Comparison of ENCODE assay signal across 31 mouse cellular contexts in the genomic region with DNA sequence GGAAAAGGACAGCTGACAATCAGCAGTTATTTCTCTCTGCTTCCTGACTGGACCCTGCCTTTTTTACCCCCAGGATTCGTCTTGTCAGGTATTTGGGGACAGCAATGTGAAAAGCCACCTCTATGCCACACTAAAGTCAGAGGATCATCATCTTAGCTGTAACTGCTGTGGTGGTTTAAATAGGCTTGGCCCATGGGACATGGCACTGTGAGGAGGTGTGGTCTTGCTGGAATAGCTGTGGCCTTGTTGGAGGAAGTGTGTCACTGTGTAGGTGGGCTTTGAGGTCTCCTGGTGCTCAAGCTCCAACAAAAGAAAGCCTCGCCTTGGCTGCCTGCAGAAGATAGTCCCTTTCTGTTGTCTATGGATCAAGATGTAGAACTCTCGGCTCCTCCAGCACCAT.
"Had no signal": no experiment of that assay in that cellular context is flagged by ENCODE, and none has a peak within 500 bp of the region (broad histone marks: within the 10 kb centered on the region; RNA-seq: fewer than 3 reads in every experiment).

No protein-coding gene starts in this region.

- H3K4me2 ChIP-seq: limb, embryonic 12.5 days; limb, embryonic 13.5 days; limb, embryonic 15.5 days; liver, embryonic 11.5 days; liver, embryonic 12.5 days; liver, embryonic 13.5 days; liver, embryonic 15.5 days; lung, embryonic 14.5 days; lung, embryonic 15.5 days; midbrain, embryonic 11.5 days; midbrain, embryonic 12.5 days; midbrain, embryonic 13.5 days; midbrain, embryonic 15.5 days had no signal

- H3K4me1 ChIP-seq: megakaryocyte, embryonic 14.5 days; midbrain, embryonic 15.5 days had no signal

- H3K9ac ChIP-seq: limb, embryonic 12.5 days; limb, embryonic 13.5 days; limb, embryonic 15.5 days; liver, embryonic 12.5 days; liver, embryonic 13.5 days; liver, embryonic 14.5 days; liver, embryonic 15.5 days; liver, postnatal 0 days; lung, embryonic 14.5 days; lung, embryonic 15.5 days; midbrain, embryonic 12.5 days; midbrain, embryonic 13.5 days; midbrain, embryonic 15.5 days had no signal

- H3K36me3 ChIP-seq: limb, embryonic 10.5 days; limb, embryonic 12.5 days; limb, embryonic 13.5 days; limb, embryonic 15.5 days; liver, embryonic 12.5 days; liver, embryonic 13.5 days; liver, embryonic 15.5 days; lung, embryonic 15.5 days; midbrain, embryonic 10.5 days; midbrain, embryonic 12.5 days; midbrain, embryonic 13.5 days; midbrain, embryonic 15.5 days had no signal

- ATAC-seq: liver, embryonic 12.5 days; liver, postnatal 0 days; lung, postnatal 0 days; midbrain, embryonic 13.5 days; midbrain, embryonic 15.5 days; midbrain, embryonic 16.5 days had no signal

- H3K9me3 ChIP-seq: limb, embryonic 10.5 days; limb, embryonic 12.5 days; limb, embryonic 13.5 days; limb, embryonic 15.5 days; liver, embryonic 12.5 days; liver, embryonic 13.5 days; liver, embryonic 15.5 days; lung, embryonic 15.5 days; midbrain, embryonic 10.5 days; midbrain, embryonic 12.5 days; midbrain, embryonic 13.5 days; midbrain, embryonic 15.5 days had no signal

- H3K27ac ChIP-seq: limb, embryonic 10.5 days; limb, embryonic 12.5 days; limb, embryonic 13.5 days; limb, embryonic 15.5 days; liver, embryonic 12.5 days; liver, embryonic 13.5 days; liver, embryonic 14.5 days; liver, embryonic 15.5 days; lung, embryonic 15.5 days; macrophage; midbrain, embryonic 10.5 days; midbrain, embryonic 12.5 days; midbrain, embryonic 13.5 days; midbrain, embryonic 15.5 days had no signal

- DNase-seq: left cerebral cortex, postnatal 4 days; liver; liver, embryonic 13.5 days; liver, postnatal 0 days; lung, adult 18-20 months; lung, adult 2 months; lung, embryonic 14.5 days; lung, postnatal 10 days; lung, postnatal 14 days; lung, postnatal 36 days; lung, postnatal 4 days; midbrain, embryonic 14.5 days had no signal

- H3K4me3 ChIP-seq: limb, embryonic 10.5 days; limb, embryonic 12.5 days; limb, embryonic 13.5 days; limb, embryonic 15.5 days; liver, embryonic 12.5 days; liver, embryonic 13.5 days; liver, embryonic 15.5 days; lung, embryonic 15.5 days; megakaryocyte, embryonic 14.5 days; midbrain, embryonic 10.5 days; midbrain, embryonic 12.5 days; midbrain, embryonic 13.5 days; midbrain, embryonic 15.5 days; myocyte had no signal

- H3K27me3 ChIP-seq: limb, embryonic 12.5 days; limb, embryonic 13.5 days; limb, embryonic 15.5 days; lung, embryonic 15.5 days; midbrain, embryonic 12.5 days; midbrain, embryonic 13.5 days; midbrain, embryonic 15.5 days had no signal
